Mouse (Mus musculus) brain, adult 2 months (tissue): ENCODE measurements around the gene Ankrd33b.

Experiments used
- DNase-seq: peaks from one replicate; pipeline ENCODE4 v3.0.0; 2011; ENCODE audit warnings: low read depth, low spot score

Ankrd33b gene

DNA sequence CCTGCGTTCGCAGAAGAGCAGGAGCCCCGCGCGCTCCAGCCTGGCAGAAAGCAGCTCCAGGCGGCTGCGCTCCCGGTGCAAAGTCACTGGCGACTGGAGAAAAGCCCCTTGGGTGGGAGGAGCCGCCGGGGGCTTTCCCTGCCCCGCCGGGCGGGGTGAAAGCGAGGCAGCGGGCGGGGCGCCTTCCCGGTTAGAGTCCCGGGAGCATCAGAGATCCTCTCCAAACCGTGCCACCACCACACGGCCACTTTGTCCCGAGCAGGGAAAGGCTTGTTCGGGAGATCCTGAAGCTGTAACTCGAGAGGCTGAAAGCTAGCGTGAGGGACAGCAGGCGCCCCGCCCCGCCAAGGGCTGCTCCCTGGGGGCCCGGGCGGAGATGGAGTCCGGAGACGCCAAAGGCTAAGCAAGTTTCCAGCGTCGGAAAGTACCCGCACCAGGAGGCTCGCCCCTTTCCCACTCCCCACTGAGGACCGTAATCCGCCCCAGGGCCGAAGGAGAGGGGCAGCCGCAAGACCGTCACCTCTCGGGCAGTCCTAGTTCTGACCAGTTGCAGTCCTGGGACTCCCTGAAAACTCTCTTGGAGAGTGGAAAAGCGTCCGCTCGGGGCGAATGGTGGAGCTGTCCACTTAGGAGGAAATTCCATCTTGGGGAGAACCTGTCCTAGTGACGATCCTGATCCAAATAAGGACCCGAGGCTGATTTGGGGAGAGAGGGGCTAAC lies at the start of gene Ankrd33b:
Gene Ankrd33b (minus strand): TSS at position 246 of the 720 bp plus-strand sequence.
- DNase-seq = peak; percentile 60

DNA sequence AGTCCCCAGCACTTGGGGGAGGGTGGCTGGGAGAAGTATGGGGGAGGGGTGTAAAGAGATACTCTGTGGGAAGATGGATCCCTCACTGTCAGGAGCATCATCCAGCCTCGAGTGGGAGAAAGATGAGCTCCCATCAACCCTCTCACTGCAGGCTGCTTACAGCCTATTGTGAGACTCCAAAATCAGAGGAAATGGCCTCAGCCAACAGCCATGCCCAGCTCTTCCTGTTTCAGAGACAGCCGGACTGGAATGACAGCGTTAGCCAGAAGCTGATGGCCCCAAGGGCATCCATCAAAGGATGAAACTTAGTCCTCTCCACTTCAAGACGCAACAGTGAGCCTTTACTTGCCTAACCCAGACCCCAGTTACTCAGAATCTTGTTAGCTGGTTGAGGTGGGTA lies 47.7 kb upstream of the Ankrd33b start:
- no peak for DNase-seq

DNA sequence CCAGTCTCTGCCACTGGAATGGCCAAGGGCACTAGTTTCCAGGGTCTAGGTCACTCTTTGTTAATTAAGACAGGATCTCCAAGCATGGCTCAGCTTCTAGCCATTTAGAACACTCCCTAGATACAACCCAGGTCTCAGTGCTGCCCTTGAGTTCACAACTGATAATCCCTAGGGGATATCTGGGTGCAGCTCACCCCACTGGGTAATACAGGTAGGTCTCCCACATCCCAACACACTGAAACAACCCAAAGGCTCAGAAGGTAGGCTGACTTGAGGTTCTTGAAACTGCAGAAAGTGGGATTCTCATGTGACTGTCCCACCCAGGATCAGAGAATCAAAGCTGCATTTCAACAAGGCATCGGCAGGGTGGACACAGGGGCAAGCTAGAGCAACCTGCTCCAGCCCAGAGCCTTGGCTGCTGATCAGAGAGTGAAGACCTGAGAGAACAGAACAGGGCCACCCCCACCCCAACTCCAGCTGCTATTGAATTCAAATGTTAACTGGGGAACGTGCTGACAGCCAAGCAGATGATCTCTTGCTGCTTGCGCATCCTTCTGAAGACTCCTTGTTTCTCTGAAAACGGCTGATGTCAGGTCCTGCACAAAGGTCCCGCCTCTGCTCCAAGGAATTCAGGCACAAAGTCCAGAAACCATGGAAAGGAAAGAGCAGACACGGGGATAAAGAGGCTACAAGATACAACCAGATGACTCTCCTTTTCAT lies 46.8 kb upstream of the Ankrd33b start:
- DNase-seq = no peak

DNA sequence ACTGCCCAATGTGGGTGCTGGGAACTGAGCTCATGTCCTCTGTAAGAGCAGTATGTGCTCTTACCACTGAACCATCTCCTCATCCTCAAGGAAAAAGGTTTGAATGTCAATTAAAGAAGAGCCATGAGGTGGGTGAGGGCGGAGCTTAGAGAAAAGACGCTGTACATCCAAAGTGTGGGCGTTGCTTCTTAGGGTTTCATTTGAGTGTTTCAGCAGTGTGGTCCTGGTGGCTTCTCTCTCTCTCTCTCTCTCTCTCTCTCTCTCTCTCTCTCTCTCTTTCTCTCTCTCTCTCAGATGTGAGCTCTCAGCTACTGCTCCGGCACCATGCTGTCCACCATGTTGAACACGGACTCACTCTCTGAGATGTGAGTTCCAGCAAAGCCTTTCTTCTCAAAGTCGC lies 46.1 kb upstream of the Ankrd33b start:
- no peak for DNase-seq

DNA sequence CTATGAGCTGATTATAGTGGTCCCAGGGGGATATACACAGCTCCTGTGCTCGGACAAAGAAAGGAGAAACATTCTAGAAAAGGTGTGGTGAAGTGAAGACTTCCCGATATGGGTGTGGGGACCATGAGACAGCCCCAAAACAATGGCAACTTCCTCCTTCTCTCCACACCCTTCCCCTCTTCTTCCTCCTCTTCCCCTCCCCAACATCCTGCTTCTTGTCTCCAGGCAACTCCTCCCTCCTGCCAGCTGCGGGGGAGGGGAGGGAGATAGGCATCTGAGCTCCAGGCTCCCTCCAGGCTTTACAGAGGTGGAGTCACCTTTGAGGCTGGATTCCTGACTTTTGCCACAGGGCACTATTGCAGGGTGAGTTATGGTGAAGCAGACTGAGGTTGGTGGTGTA lies 45.4 kb upstream of the Ankrd33b start:
- DNase-seq = no peak

DNA sequence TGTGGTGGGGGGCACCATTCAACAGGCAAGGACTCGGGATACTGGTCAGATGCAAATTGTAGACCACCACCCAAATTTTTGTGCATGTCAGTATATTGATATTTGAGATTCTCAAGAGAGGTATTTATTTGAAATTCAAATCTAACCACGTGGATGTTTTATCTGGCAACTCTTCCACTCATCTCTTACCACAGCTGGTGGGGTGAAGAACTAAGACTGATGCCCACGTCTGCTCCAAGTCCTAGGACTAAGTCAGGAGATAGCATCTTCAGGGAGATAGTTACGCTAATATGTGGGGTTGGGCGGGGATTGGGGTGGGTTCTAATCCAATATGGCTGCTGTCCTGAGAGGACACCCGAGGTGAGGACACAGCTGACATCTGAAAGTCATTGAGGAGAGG lies 44.9 kb upstream of the Ankrd33b start:
- no peak for DNase-seq

DNA sequence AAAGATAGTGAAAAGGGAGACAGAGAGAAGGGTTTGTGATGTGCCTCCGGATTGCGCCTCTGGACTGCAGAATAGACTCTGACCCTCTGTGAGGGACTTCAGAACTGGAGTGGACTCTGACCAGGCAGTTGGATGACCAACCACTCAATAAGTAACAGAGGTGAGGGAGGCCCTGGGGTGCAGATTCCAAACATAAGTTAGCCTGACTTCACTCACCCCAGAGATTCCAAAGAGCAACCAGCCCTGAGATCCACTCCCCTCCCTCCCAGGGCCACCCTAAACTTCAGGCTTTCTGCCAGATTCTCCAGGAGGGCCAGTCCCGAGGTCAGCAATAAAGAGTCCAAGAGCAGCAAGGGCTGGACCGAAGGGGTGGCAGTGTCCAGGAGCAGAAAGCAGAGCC lies 40.0 kb upstream of the Ankrd33b start:
- no peak for DNase-seq

DNA sequence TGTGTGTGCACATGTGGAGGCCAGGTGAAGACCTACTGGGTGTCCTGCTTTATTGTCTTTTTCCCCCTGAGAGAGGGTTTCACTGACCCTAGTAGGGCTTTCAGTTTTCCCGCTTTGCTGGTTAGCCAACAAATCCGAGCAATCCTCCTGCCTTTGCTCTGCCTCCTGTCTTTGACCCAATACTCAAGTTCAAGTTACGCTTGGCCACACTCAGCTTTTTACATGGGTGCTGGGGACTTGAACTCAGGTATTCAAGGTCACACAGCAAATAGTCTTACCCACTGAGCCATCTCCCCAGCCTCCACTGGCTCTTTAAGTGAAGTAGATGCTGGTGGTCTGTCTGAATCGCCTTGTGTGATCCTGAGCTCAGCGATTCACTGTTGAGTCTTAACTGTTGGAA lies 39.4 kb upstream of the Ankrd33b start:
- DNase-seq = no peak

DNA sequence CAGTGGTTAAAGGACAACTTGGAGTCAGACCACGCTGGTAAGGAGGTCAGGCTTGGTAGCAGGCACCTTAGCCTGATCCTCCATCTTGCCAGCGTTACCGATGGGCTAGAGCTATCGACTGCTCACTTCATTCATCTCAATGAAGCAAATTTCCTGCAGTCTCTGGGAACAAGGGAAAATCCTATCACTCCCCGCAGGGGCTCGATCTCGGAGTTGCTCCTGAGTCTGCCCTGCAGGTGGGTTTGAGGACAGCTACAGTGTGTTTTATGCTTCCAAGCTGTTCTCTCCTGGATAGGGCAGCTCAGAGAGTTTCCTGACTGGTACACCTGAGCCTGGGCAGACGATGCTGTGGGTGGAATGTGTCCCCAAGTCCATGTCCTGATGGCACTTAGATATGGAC lies 36.8 kb upstream of the Ankrd33b start:
- DNase-seq = no peak

DNA sequence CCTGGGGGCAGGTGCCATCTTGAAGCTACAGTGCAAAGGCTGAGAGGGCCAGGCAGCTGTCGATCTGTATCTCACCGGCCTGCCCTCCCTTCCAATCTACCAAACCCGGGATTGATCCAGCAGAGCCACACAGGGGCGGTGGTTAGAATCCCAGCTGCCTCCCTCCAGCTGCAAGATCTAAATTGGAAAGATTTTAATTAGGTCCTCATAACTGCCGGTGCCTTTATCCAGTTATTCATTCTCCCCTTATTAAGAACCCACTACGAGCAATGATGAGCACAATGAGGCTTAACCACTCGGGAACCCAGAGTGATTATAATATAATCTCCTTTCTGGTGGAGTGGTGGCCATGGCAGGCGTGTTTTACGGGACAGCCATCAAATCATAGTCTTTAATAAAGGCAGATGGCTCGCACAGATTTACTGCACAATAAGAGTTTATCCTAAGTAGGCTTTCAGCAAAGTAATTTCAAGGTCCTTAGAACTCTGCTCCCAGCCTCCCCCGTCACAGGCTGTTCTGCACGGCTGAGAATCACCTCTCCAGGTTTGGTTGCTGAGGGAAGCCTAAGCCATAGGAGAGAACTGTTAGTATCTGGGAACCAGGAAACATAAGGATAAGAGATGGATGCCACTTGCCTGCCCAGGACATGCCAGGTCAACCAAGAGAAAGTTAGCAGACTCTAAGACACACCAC lies 34.8 kb upstream of the Ankrd33b start:
- no peak for DNase-seq

DNA sequence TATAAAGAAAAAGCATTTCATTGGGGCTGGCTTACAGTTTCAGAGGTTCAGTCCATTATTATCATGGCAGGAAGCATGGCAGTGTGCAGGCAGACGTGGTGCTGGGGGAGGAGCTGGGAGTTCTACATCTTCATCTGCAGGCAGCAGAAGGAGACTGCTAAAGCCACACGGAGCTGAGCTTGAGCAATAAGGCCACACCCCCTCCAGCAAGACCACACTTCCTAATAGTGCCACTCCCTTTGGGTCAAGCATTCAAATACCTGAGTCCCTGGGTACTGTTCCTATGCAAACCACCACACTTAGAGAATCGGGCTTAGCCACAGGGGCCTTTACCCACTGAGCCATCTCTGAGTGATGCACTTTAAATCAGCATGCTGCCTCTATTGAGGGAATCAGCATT lies 33.4 kb upstream of the Ankrd33b start:
- no peak for DNase-seq

DNA sequence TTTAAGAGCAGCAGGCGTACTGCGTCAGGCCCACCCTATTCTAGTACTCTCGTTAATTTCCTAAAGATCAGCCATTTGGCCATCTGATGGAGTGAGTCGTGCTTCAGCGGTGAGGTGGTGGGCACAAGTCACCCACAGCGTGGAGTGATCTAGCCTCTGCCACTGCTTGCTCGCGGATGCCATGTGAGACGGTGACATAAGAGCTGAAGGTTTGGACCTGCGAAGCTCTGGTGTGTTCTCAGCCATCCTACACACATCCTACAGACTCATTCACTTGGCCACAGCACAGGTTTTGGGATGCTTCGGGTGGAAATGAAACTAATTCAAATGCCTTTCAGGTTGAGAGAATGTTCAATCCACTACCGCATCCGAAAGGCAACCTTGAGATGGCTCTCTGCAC lies 31.2 kb upstream of the Ankrd33b start:
- DNase-seq = peak; percentile 85

DNA sequence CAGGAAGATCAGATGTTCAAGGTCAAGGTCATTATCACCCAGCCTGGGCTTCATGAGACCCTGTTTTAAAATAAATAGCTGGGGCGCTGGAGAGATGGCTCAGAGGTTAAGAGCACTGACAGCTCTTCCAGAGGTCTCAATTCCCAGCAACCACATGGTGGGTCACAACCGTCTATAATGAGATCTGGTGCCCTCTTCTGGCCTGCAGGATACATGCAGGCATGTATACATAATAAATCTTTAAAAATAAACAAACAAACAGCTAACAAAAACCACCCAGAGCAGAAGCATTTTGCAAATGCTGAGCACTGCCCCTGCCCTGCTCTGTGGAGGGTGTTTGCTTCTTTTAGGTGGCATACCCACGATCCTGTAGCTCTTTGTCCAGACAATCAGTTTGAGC lies 29.9 kb upstream of the Ankrd33b start:
- no peak for DNase-seq

DNA sequence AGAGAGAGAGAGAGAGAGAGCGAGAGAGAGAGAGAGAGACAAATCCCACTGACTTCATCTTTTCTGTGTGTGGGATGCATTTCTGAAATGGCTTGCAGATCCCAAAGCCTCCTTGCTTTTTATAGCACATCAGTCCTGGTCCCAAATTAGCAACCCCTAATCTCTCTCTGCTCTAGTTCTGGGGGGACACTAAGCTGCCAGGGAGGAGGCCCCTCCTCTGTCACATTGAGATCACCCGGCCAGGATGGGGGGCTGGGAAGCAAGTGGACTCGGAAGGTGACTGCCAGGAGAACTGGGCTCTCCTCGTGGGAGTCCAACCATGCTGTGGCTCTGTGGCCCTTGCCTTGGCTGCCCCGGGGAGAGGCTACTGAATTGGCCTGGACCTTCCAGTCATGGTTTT lies 29.2 kb upstream of the Ankrd33b start:
- peak; percentile 89 for DNase-seq

DNA sequence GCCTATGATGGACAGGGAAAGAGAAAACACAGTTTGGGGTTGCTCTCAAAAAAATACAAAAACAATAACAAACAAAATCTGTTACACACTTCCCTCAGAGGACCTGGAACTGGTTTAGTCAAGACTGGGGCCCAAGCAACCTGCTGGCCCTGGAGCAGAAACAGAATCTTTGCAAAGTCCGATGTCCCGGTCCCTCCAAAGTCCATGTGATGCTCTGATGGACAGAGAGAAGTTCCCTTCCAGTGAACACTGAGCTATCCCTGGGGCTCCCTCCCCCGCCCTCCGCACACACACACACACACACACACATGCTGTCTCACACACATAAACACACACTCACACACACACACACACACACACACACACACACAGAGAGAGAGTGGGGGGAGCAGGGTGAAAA lies 28.5 kb upstream of the Ankrd33b start:
- DNase-seq = no peak

DNA sequence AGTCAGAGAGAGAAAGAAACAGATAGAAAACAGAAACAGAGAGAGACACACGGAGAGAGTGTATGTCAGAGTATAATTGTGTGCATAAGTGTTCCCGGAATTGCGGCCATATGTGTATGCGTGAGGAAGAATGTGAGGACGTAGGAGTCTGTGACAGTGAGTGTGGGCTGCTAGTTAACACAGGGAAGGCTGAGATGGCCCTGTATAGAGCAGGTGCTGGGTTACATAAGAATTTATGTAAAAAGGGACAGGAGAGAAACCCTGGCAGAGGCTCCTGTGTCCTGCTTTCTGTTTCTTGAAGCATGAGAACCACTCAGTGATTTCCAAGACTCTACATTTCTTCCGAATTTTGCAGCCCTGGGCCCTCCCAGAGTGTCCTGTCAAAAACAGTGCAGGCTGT lies 25.9 kb upstream of the Ankrd33b start:
- DNase-seq = peak; percentile 92

DNA sequence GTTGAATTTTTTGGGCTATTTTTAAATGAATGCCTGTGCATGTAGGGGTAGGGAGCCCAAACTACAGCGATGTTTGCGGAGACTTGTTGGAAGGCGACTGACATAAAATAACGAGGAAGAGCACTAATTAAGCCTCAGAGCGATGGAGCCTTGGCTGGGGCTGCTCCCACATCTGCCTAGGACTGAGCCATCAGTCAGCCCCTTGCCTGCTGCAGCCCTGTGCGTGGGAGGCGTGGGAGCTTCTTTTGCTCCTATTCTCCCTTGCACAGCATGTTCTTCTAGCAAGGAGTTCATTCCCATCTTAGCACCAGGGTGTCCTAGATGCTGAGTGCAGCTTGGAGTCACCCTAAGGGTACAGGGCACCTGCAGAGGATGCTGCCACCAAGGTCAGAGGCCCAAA lies 25.2 kb upstream of the Ankrd33b start:
- peak; percentile 89 for DNase-seq

DNA sequence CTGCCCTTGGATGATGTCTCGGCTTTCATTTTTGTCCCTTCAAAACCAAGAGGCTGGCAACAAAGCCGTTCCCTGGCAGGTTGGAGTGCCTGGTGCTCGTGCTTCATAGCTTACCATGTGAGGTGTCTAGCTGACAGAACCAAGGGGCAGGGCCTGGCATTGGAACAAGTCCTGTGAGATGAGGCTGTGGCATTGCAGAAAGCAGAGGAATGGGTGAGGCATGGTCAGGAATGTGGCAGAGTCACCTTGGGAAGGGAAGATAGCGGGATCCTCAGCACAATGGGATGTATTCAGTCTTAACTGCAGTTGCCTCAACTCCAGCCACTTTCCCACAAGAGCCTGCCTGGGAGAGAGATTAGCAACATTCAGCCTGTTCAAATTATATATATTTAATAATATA lies 24.6 kb upstream of the Ankrd33b start:
- DNase-seq = no peak

DNA sequence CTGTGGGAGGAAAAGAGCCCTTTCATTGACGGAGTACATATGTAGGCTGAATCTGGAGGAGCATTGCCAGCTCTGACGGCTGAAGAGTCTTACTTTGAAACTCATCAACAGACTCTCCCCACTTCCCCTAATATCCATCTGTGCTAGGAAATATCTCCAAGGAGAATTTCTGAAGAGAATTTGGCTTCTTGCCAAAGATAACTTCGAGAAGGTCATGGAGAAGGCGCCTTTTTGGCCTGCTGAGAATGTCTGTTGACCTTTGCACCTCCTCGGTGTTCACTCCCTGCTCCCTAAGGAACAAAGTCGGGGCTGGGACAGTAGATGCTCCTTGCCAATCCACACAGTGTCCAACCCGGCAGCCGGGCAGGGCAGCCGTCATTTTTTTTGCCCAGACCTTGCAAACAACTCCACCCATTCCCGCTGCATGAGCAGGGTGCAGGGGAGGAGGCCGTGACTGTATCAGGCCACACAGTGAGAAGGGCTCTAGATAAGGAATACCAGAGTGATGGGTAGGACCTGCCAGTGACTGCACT lies 14.5 kb upstream of the Ankrd33b start:
- peak; percentile 86 for DNase-seq

DNA sequence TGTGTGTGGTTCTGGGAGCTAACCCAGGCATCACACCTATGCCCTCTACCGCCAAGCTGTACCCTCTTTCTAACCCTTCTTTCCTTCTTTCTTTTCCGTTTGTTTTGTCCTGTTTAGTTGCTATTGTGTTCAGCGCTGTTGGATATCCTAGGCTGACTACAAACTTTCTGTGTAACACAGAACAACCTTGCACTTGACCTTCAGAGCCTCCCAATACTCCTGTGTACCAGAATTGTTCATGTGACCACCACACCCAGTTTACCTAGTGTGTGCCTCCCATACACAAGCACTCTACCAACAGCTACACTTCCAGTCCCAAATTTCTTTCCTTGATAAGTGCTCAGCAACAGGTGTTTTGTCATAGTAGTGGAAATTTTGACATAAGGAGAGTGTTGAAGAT lies 11.9 kb upstream of the Ankrd33b start:
- no peak for DNase-seq

DNA sequence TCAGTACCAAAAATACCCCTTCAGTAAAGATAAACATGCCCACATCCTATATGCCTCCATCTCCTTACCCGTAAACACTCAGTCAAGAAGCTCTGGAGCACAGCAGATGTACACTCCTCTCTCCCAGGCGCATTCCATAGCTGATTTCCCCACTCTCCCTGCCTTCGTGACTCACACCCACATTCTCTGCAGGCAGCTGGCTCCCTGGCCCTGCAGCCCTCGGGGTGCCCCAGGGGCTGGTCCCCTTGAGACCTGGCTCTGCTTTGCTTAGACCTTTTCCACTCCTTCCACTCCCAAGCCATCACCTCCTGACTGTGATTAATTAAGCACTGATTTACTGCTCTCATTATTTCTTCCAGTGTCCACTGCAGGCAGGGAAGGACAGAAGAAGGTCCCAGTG lies 7.7 kb upstream of the Ankrd33b start:
- DNase-seq = peak; percentile 82

DNA sequence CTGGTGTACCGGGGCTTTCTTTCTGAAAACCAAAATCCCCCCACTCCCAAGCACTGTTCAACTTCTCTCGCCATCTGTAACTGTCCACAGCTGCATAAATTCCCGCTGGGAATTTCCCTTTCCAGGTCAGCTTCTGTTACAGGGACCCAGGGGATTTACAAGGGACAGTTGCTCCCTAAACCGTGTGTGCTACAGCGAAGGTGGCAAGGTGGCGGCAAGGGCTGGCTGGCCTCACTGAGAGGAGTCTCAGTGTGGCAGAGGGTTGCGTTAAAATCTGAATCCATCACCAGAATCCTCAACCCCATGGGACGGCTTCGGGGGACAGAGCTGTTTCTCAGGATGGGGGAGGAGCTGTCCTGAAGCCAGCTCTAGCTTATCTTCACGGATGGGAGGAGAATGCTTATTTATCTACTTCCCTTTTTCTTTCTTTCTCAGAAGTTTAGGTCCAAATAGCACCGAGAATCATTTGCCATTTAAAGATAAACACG lies 1.6 kb upstream of the Ankrd33b start:
- DNase-seq = no peak
